Mouse (Mus musculus) cerebellum, postnatal 14 days (tissue): ENCODE measurements at regions not wholly inside any gene's neighbourhood (a gene's known extent, or its start where the extent isn't known, plus 50 kb on each side); places are given as distances from the start of the nearest gene placed in this dataset.

ENCODE experiments used
- DNase-seq, 2 experiments: peaks; one replicate each; pipeline ENCODE4 v3.0.0; 2021; ENCODE audit warnings: mixed read lengths in 2 of 2

DNA sequence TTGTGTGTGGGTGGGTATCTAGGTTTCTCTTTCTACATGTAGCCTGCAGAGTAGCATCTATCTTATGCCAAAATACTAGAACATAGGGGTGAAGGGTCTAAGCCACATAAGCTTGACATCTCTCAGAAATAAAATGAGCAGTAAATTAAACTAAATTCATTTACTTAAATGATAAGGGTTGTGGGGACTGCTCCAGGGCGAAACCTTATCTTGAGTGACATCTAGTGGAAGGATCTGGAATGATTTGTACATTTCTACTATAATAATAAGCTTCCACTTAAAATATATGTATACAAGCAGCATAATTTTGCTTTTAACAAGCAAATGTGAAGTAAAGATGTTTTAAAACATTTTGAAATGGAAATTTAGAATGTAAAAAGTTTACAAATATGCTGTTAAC, 271.4 kb downstream of the Vgll3 start:
- peak in 1 of 2 experiments; percentile 11 for DNase-seq

DNA sequence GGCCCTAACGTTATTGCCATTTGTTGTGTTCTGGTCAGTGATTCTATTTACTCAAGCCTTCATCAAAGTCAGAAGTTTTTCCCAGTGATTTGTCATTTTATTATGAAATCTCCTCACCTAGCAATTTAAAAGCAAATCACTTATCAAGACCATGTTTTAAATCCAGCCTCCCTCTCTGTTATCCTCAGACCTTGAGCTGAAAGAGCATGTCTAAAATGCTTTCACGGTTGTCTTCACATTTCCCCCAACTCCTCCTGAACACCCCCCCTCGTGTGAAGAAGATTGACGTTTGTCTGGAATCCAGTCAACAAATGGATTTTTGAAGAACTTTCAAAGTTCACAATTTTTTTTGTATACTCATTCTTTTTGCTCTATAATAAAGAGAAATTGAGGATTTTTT, 277.7 kb downstream of the Vgll3 start:
- no peak for DNase-seq

DNA sequence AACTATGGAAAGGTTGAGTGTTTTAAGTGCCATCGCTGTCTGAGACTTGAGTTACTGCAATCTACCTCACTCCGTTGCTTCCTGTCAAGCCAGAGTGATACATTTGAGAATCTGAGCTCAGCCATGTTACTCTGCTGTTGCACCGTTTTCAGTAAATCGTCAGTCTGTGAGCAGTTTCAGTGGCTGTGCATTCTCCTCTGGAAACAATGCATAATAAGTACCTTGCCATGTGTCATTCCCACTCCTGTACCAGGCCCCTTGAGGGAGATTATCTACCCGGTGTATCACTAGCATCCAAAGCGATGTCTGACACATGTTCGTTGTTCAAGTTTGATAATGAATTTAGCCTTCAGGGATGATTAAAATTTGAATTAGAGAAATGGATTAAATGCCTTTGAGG, 280.6 kb downstream of the Vgll3 start:
- no peak for DNase-seq

DNA sequence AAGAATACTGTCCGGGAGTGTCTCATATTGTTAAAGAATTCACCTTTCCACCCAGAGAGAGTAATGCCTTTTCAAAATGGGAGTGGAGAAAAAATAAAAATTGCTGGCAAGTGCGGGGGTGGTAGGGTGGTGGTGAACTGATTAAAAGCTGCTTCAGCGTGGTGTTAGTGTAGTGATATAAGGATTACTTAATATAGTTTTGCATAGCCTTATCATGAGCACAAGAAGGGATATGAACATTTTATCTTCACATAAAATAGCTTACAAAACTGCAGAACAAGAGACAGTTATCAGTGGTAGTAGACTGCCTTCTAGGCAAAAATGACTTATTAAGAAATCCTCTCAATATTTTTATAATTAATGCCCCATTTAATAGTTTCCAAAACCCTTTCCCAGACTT, 302.9 kb downstream of the Vgll3 start:
- no peak for DNase-seq

DNA sequence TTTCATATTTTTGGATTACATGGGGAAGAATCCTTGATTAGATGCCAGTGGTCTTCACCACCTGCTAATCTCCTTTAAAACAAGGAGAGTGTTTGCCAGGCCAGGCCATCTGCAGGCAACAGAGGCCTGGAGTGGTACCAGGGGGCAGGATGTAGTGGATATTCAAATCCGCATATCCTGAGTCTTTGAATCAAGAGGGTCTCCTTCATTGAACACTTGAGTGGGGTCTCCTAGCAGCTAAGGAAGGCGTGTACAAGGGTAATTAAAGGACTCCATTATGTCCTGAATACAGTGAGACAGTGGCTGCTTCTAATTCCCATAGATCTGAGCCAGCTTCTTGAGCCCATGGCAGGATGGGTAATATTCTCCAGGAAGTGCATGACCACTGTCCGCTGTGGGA, 322.7 kb downstream of the Vgll3 start:
- peak; percentile 73 to 81 for DNase-seq

- no peak for DNase-seq
Observed at GRCm38 (mm10) chr16:66144765-66145164, 329.7 kb downstream of the Vgll3 start.

GRCm38 (mm10) chr16:66145280-66145679, 330.2 kb downstream of the Vgll3 start:
- no peak for DNase-seq

- DNase-seq: no peak
Observed at GRCm38 (mm10) chr16:66168289-66168688, 353.2 kb downstream of the Vgll3 start.

DNA sequence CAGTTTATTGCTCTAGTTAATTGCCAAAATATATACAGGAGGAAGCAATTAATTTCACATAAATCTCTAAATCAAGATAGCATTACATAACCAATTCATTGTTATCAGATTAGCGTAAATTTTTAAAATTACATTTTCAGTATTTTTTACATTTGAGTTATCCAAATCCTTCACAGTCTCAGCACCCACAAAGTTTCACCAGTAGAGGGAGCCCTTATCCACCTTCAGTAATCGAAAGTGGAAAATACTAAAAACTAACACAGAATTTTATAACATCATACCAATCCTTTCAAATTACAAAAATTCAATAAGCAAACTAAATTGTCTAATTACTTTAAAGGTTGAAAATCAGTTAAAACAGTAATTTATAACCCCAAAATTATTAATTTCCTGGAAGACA, 375.7 kb downstream of the Vgll3 start:
- DNase-seq: peak; percentile 63 to 66

GRCm38 (mm10) chr16:66201406-66201805, 386.3 kb downstream of the Vgll3 start:
- DNase-seq: no peak
